Mouse (Mus musculus): ENCODE results near the gene Ankdd1a. TPM values are rescaled to one million over a fixed set of nuclear protein-coding genes. Genes with fewer than 3 reads are reported as not detected.
A peak's percentile ranks its signal among the peaks of the same experiment; 100 is the strongest.

The Ankdd1a gene
- total and polyA plus RNA-seq, 3 experiments = 0.06 TPM; not detected in 2

DNA sequence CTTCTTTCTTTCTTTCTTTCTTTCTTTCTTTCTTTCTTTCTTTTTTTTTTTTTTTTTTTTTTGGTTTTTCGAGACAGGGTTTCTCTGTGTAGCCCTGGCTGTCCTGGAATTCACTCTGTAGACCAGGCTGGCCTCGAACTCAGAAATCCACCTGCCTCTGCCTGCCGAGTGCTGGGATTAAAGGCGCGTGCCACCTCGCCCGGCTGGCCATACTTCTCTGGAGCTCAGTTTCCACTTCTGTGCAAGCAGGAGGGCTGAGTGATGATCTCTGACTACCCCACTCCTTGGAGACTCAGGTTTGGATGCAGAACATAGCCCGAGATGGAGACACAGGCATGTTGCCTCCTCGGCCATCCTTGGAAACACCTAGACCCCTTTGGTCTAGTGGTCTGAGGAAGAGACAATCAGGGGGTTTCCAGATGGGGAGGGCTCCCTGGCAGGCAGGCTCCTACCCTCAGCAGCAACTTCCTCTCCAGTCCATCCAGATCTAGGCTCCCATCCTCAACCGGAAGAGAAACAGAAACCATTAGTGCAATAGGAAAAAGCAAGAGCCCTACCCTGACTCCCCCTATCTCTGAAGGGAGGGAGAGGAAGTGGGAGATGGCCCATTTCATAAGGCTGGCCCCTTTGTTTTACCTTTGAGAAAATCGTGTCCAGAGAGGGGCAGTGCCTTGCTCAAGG is 15.9 kb upstream of the Ankdd1a start:
- TF ChIP-seq MXI1 (IDR thresholded peaks at IDR 0.05; ENCODE audit: low read depth, low read length) (no peak), JUND (IDR thresholded peaks at IDR 0.05; ENCODE audit: low read depth, low read length) (no peak), USF1 (IDR thresholded peaks at IDR 0.05; ENCODE audit: low read depth, low read length) (no peak), ZKSCAN1 (IDR thresholded peaks at IDR 0.05; ENCODE audit: low read depth, low read length) (no peak), POLR2AphosphoS5 (IDR thresholded peaks at IDR 0.05; ENCODE audit: borderline replicate concordance, low read depth, low read length) (no peak), ZNF384 (IDR thresholded peaks at IDR 0.05; ENCODE audit: low read depth, low read length) (no peak)
- H3K27me3 ChIP-seq (ENCODE audit: control insufficient read depth in 1 of 2, insufficient read depth in 2 of 2, low read length in 2 of 2) = no peaks in the 10 kb centered on the region
- no peak overlapping the region for H3K4me3 ChIP-seq (ENCODE audit: control insufficient read depth in 1 of 2, insufficient read depth in 1 of 2, low read depth in 2 of 2, low read length in 2 of 2)
- no peak overlapping the region for H3K27ac ChIP-seq (ENCODE audit: control insufficient read depth, low read depth, low read length)
- peaks cover 4 to 24% of the 10 kb centered on the region in 2 experiments for H3K4me1 ChIP-seq (ENCODE audit: control insufficient read depth in 1 of 2, insufficient read depth in 2 of 2, low read length in 2 of 2)
- DNase-seq (ENCODE audit: low read depth, low spot score) = no peak
- peaks cover 0 to 9% of the 10 kb centered on the region in 2 experiments; a peak in 2 of 4 replicates for H3K36me3 ChIP-seq (ENCODE audit: control insufficient read depth in 1 of 2, insufficient read depth in 2 of 2, low read length in 2 of 2)
- H3K9ac ChIP-seq (ENCODE audit: control insufficient read depth, low read depth, low read length, poor library complexity, severe bottlenecking) = no peak overlapping the region
- no peaks in the 10 kb centered on the region for H3K79me2 ChIP-seq (ENCODE audit: control insufficient read depth, insufficient read depth, low read length, poor library complexity)
- no peaks in the 10 kb centered on the region for H3K9me3 ChIP-seq (replicated peaks; ENCODE audit: insufficient read depth, low read length)

- Histone ChIP-seq H3K9me3 (replicated peaks; ENCODE audit: insufficient read depth, low read length) (no peaks in the 10 kb centered on the region), H3K27me3 (ENCODE audit: control insufficient read depth in 1 of 2, insufficient read depth in 2 of 2, low read length in 2 of 2) (no peaks in the 10 kb centered on the region), H3K27ac (ENCODE audit: control insufficient read depth, low read depth, low read length) (no peak overlapping the region), H3K9ac (ENCODE audit: control insufficient read depth, low read depth, low read length, poor library complexity, severe bottlenecking) (no peak overlapping the region), H3K36me3 (ENCODE audit: control insufficient read depth in 1 of 2, insufficient read depth in 2 of 2, low read length in 2 of 2) (peaks cover 0 to 5% of the 10 kb centered on the region in 2 experiments; a peak in 1 of 4 replicates), H3K4me1 (ENCODE audit: control insufficient read depth in 1 of 2, insufficient read depth in 2 of 2, low read length in 2 of 2) (peaks cover 4 to 22% of the 10 kb centered on the region in 2 experiments), H3K4me3 (ENCODE audit: control insufficient read depth in 1 of 2, insufficient read depth in 1 of 2, low read depth in 2 of 2, low read length in 2 of 2) (no peak overlapping the region), H3K79me2 (ENCODE audit: control insufficient read depth, insufficient read depth, low read length, poor library complexity) (no peaks in the 10 kb centered on the region)
- TF ChIP-seq E2F4 (IDR thresholded peaks at IDR 0.05; ENCODE audit: borderline replicate concordance, low read depth, low read length) (no peak), USF1 (IDR thresholded peaks at IDR 0.05; ENCODE audit: low read depth, low read length) (no peak), POLR2AphosphoS2 (IDR thresholded peaks at IDR 0.05; ENCODE audit: low read length) (no peak), ELF1 (IDR thresholded peaks at IDR 0.05; ENCODE audit: low read depth, low read length) (no peak), CHD1 (IDR thresholded peaks at IDR 0.05; ENCODE audit: low read depth, low read length) (no peak), CHD2 (IDR thresholded peaks at IDR 0.05; ENCODE audit: low read length) (no peak), HCFC1 (IDR thresholded peaks at IDR 0.05; ENCODE audit: low read depth, low read length) (no peak), TBP (IDR thresholded peaks at IDR 0.05; ENCODE audit: low read depth, low read length) (no peak), BHLHE40 (IDR thresholded peaks at IDR 0.05; ENCODE audit: borderline replicate concordance, low read depth, low read length) (no peak), NRF1 (IDR thresholded peaks at IDR 0.05; ENCODE audit: insufficient read depth, low read depth, low read length, poor library complexity, severe bottlenecking) (no peak), RAD21 (IDR thresholded peaks at IDR 0.05; ENCODE audit: low read depth, low read length) (no peak), ZNF384 (IDR thresholded peaks at IDR 0.05; ENCODE audit: low read depth, low read length) (no peak), MEF2A (IDR thresholded peaks at IDR 0.05; ENCODE audit: extremely low read depth, insufficient replicate concordance, low read depth, low read length, poor library complexity, severe bottlenecking) (no peak), TCF12 (IDR thresholded peaks at IDR 0.05; ENCODE audit: low read depth, low read length) (no peak), RCOR1 (IDR thresholded peaks at IDR 0.05; ENCODE audit: low read depth, low read length) (no peak)
- peak; percentile 41 for DNase-seq (ENCODE audit: low read depth, low spot score)
Measured at GRCm38 (mm10) chr9:65535191-65535722, 15.3 kb upstream of the Ankdd1a start.

All from MEL (cell line).